Mouse (Mus musculus): ENCODE measurements around the gene Slc38a10. TPM values are rescaled to one million over a fixed set of nuclear protein-coding genes. Genes with fewer than 3 reads are reported as not detected.
A peak's percentile ranks its signal among the peaks of the same experiment; 100 is the strongest.

Slc38a10 gene
- polyA plus RNA-seq (2016; fragmentation: Nextera tagmentation; extraction: Ambion mirVana) = 99.0 and 123 TPM in 2 replicates

DNA sequence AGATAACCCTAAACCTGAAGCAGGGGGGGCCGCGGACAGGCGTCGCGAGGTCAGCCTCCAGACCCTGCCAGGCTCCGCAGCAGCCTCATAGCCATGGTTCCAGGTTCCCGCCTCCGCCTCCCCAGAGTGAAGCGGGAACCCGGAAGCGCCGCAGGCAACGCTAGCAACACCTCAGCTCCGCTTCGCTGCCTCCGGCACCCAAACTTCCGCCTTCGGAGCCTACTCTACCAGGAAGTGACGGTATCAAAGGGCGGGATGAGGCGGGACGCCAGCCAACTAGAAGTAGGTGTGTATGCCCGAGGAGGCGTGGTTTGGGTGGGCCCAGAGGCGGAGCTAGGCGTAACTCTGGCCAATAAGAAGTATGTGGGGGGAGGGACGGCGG is at the start of gene Slc38a10:
Gene Slc38a10 (minus strand): TSS at position 234 of the 382 bp plus-strand sequence.
- H3K4me3 ChIP-seq = peak within 1 kb of the TSS; percentile 81
- H3K9me3 ChIP-seq = no peaks in the 10 kb centered on the region
- H3K27ac ChIP-seq = peak within 1 kb of the TSS; percentile 91
- peaks cover 12% of the 10 kb centered on the region for H3K36me3 ChIP-seq
- H3K27me3 ChIP-seq (ENCODE audit: insufficient read depth, poor library complexity, severe bottlenecking) = no peaks in the 10 kb centered on the region
- under 1% methylated on average over 28 of the region's 28 CpGs for WGBS
- peaks cover 39% of the 10 kb centered on the region for H3K4me1 ChIP-seq
- DNase-seq (ENCODE audit: low spot score) = peak; percentile 100

GRCm38 (mm10) chr11:120200621-120201020 is 49.5 kb upstream of the Slc38a10 start:
- Histone ChIP-seq H3K9me3 (no peaks in the 10 kb centered on the region), H3K27me3 (ENCODE audit: insufficient read depth, poor library complexity, severe bottlenecking) (no peaks in the 10 kb centered on the region), H3K4me3 (no peak overlapping the region), H3K27ac (no peak overlapping the region), H3K36me3 (no peaks in the 10 kb centered on the region), H3K4me1 (peaks cover 26% of the 10 kb centered on the region)
- WGBS = 72% methylated on average over 6 of the region's 6 CpGs
- no peak for DNase-seq (ENCODE audit: low spot score)

GRCm38 (mm10) chr11:120199766-120200165 is 48.6 kb upstream of the Slc38a10 start:
- DNase-seq (ENCODE audit: low spot score) = no peak
- H3K4me3 ChIP-seq = no peak overlapping the region

GRCm38 (mm10) chr11:120198831-120199230 is 47.7 kb upstream of the Slc38a10 start:
- H3K4me1 ChIP-seq = peaks cover 19% of the 10 kb centered on the region
- no peaks in the 10 kb centered on the region for H3K9me3 ChIP-seq
- H3K36me3 ChIP-seq = no peaks in the 10 kb centered on the region
- H3K4me3 ChIP-seq = no peak overlapping the region
- H3K27me3 ChIP-seq (ENCODE audit: insufficient read depth, poor library complexity, severe bottlenecking) = no peaks in the 10 kb centered on the region
- peak overlapping the region; percentile 63; the same call in 1 of the 2 replicates for H3K27ac ChIP-seq
- DNase-seq (ENCODE audit: low spot score) = no peak
- 31% methylated on average over 13 of the region's 13 CpGs for WGBS

More at GRCm38 (mm10) chr11:120199766-120200165, 48.6 kb upstream of the Slc38a10 start:
- no peaks in the 10 kb centered on the region for H3K36me3 ChIP-seq
- no peaks in the 10 kb centered on the region for H3K27me3 ChIP-seq (ENCODE audit: insufficient read depth, poor library complexity, severe bottlenecking)
- H3K4me1 ChIP-seq = peaks cover 19% of the 10 kb centered on the region
- peak overlapping the region; percentile 54; the same call in 1 of the 2 replicates for H3K27ac ChIP-seq
- no peaks in the 10 kb centered on the region for H3K9me3 ChIP-seq
- 53% methylated on average over 7 of the region's 7 CpGs for WGBS

DNA sequence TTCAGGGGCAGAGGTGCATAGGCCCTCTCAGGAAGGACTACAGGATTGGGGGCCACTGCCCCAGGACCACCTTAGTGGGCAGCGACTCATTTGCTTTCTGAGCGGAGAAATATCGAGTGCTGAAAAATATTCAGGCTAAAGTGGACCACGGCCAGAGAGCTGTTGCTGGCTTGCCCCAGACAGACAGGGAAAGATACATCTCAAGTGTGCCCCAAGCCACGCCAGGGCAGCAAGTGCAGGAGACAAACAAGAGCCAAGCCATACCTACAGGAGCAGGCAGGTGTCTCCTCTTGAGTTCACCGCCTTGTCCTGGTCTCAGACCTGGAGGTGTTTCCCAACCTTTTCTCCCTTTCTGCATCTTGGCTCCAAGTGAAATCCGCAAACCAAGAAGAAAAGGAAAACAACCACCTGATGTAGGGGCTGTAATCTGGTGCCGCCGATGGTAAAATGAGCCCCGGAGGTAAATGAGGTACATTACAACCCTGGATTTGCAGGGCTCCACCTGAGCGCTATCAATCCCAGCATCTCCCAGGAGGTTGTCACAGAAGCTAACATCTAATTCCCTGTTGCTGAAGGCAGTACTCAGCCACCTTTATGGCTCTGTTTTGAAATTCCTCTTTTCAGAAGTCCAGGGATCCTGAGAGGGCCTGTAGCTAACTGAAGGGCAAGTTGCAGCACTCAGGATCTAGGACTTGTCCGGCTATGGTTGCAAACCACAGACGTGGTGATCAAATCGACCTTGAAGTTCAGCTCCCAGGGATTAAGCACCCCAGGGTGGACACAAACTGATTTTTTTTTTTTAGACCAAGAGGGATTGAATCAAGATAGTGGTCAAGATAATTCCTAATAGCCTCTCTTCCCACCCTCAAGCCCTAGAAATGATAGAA is 39.6 kb upstream of the Slc38a10 start:
- DNase-seq (ENCODE audit: low spot score) = no peak
- Histone ChIP-seq H3K27me3 (ENCODE audit: insufficient read depth, poor library complexity, severe bottlenecking) (no peaks in the 10 kb centered on the region), H3K36me3 (peaks cover 11% of the 10 kb centered on the region), H3K4me1 (peaks cover 26% of the 10 kb centered on the region), H3K9me3 (no peaks in the 10 kb centered on the region), H3K4me3 (peak overlapping the region; percentile 95), H3K27ac (peak overlapping the region; percentile 99)
- 33% methylated on average over 14 of the region's 14 CpGs for WGBS

DNA sequence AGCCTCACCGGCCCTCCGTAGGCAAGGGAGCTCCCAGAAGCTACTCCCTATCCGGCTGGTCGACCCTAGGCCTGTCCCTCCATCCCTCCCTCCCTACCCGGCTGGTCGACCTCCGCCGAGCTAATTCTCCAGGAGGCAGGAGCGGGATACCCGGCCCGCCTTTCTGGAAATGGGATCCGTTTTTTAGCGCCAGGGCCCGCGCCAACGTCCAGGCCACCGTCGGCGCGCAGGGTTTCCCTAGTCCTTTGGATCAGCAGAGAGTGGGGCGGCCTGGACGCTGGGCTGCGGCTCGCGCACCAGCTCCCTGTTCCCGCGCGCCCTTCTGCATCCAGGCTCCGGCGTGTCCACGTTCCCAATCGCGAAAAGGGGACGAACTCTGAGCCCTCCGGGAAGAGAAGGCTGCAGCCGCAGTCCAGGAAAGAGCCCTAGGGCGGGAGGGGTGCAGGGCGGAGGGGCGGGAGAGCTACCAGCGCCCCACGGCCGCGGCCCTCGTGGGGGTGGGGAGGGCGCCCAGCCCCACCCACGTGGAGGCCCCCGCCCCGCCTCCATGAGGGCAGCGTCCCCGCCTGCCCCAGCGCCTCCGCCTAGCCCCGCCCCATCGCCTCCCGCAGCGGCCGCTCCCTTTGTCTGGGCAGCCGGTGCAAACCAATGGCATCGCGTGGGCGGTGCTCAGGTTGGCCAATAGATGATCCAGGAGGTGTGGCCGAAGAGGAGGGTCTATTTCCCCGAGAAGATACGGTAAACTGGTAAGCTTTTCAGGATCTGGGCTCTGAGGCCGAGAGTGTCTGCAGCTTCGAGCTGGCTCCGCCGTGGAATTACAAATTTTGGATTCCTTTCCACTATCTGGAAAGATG is 38.5 kb upstream of the Slc38a10 start:
- Histone ChIP-seq H3K27me3 (ENCODE audit: insufficient read depth, poor library complexity, severe bottlenecking) (no peaks in the 10 kb centered on the region), H3K4me3 (peak overlapping the region; percentile 95), H3K36me3 (peaks cover 17% of the 10 kb centered on the region), H3K27ac (peak overlapping the region; percentile 99), H3K9me3 (no peaks in the 10 kb centered on the region), H3K4me1 (peaks cover 37% of the 10 kb centered on the region)
- DNase-seq (ENCODE audit: low spot score) = peak; percentile 99
- WGBS = under 1% methylated on average over 67 of the region's 68 CpGs

DNA sequence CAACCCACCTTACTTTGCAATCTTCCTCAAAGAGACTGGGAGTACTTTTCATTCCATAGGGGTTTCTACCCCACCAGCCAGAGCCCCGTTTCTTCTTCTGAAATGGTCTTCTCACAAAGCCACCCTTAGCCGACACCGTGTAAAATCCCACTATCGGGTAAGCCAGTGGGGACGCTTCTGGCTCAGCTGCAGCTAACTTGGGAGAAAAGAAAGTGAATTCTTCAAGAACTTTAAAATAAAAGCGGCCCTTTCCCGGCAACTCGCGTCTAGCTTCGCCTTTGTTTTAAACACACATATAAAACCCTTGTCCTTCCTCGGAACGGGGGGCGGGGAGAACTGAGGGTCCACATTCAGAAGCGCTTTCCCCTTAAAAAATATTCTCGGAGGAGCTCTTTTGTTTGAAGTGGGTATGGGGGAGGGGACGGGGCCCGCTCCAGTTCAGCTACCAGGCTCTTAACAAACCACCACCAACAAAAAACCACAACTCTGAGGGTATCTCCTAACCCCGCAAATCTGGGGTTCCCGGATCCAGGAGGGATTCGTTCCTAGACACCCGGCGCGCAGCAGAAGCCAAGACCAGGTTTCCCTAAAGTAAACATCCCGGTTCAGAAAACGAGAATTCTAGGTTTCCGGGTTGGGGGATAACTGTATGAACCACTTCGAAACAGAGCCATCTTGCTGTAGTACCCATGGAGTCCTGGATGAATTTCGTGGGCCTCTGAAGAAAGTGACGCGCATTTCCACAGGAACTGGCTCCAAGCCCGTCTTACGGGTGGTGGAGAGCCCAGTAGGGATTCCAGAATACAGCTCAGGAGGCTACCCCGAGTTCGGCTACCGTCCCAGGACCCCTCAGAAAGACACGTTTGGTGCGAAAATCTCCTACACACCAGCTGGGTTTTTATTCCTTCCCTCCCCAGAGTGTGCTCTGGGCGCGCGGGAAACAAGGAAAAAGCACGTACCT is 37.6 kb upstream of the Slc38a10 start:
- WGBS = under 1% methylated on average over 41 of the region's 41 CpGs
- H3K4me1 ChIP-seq = peaks cover 46% of the 10 kb centered on the region
- DNase-seq (ENCODE audit: low spot score) = no peak

DNA sequence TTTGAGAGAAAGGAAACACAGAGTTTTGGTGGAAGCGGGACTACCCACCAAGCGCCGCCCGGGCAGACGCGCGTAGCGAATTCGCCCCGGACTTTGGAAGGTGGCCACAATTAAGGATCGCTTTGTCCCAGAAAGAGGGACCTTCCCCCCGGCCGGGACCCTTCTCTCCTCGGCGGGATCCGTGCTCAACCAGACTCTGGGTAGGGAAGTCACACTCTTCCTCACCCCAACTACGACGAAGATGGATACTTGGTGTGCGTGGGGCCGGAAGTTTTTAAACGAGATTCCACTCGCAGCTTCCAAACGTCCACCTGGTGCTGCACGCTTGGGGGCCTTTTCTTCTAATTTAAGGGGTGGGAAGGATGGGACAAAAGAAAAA is 36.9 kb upstream of the Slc38a10 start:
- Histone ChIP-seq H3K4me3 (peak overlapping the region; percentile 95), H3K4me1 (peaks cover 53% of the 10 kb centered on the region), H3K27ac (peak overlapping the region; percentile 99), H3K36me3 (peaks cover 17% of the 10 kb centered on the region), H3K9me3 (no peaks in the 10 kb centered on the region), H3K27me3 (ENCODE audit: insufficient read depth, poor library complexity, severe bottlenecking) (no peaks in the 10 kb centered on the region)
- no peak for DNase-seq (ENCODE audit: low spot score)
- WGBS = under 1% methylated on average over 24 of the region's 24 CpGs

More for the DNA sequence above, 37.6 kb upstream of the Slc38a10 start:
- H3K27ac ChIP-seq = peak overlapping the region; percentile 99
- H3K4me3 ChIP-seq = peak overlapping the region; percentile 95
- H3K36me3 ChIP-seq = peaks cover 17% of the 10 kb centered on the region
- H3K27me3 ChIP-seq (ENCODE audit: insufficient read depth, poor library complexity, severe bottlenecking) = no peaks in the 10 kb centered on the region
- no peaks in the 10 kb centered on the region for H3K9me3 ChIP-seq

DNA sequence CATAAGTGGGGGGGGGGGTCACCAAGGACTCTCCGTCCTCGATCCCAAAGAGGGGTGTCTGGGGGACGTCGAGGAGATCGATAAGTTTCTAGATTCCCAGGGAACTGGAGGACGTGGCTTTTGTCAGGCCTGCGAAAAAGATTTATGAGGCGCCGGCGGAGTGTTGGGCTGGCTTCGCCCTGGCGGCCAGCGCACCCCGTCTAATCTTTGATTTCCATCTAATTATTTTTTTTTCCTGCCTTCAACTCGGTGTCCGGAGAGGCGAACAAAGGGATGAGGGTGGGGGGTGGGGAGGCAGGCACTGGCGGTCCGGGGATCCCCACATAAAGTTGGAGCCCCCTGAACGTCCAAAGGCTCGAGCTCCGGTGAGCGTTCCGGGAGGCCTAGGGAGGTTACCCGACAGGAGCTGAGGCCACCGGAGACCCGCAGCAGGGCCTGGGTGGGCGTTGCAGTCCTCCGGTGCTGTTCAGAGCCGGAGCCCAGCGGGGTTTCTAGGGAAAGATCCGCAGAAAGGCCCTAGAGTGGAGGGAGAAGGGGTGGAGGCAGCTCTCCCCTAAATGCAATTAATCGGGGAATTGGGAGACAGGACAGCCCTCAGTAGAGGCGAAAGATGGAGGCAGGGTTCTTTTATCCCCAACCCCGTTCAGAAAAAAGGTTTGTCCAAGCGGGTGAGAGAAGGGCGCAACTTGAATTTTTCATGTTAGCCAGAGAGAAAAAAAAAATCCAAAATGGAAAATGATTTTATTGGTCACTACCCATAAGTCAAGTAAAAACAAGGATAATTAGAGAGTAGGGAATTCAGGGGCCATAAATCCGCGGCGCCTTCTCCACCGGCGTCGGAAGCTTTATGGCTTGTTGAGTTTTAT is 36.3 kb upstream of the Slc38a10 start:
- under 1% methylated on average over 43 of the region's 43 CpGs for WGBS
- Histone ChIP-seq H3K4me3 (peak overlapping the region; percentile 95), H3K27me3 (ENCODE audit: insufficient read depth, poor library complexity, severe bottlenecking) (no peaks in the 10 kb centered on the region), H3K9me3 (no peaks in the 10 kb centered on the region), H3K27ac (peak overlapping the region; percentile 99), H3K4me1 (peaks cover 59% of the 10 kb centered on the region), H3K36me3 (peaks cover 17% of the 10 kb centered on the region)
- DNase-seq (ENCODE audit: low spot score) = no peak

DNA sequence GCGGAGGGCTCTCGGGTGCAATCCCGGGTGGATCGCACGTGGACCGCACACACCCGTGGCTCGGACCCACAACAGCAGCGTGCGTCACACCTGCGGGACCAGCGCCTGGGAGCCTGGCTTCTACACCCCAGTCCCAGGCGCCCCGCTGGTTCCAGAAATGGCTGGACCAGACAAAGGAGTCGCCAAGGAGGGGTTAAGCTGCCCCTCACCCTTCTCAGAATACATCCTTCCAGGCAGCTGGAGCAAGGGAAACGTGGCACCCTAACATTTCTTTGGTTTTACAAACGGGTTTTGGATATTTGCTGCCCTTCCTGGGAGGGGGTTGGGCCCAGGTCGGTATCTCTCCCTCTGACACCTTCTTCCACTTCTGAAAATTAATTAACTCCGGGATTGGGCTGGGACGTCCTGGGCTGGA is 35.7 kb upstream of the Slc38a10 start:
- H3K4me3 ChIP-seq = peak overlapping the region; percentile 95
- 2% methylated on average over 20 of the region's 20 CpGs for WGBS
- peaks cover 17% of the 10 kb centered on the region for H3K36me3 ChIP-seq
- H3K9me3 ChIP-seq = no peaks in the 10 kb centered on the region
- H3K4me1 ChIP-seq = peaks cover 65% of the 10 kb centered on the region
- H3K27ac ChIP-seq = peak overlapping the region; percentile 99
- no peak for DNase-seq (ENCODE audit: low spot score)
- no peaks in the 10 kb centered on the region for H3K27me3 ChIP-seq (ENCODE audit: insufficient read depth, poor library complexity, severe bottlenecking)

DNA sequence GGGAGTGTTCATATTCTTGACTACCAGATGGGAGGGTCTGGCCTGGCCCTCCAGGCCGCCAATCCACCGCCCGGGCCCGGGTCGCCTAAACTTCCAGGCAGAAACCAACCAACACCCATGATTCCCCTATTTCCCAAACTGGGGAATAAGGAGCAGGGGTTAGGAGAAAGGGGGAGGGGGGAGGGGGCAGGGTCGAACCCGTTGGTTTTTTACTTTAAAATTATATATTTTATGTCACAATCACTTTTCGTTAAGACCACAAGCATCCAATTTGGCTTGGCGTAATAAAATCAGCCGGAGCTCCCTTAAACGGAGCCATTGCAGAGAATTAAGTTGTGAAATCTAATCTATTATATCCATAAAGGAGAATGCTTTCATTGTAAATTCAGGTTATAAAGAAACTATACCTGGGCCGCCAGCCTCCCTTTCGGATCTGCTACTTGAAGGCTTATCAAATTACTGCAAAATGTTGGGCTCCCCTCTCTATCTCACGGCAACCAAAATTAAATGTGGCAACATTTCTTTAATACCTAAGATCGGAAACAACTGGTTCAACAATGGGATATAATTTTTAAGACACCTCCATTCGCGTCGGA is 35.1 kb upstream of the Slc38a10 start:
- Histone ChIP-seq H3K4me1 (peaks cover 65% of the 10 kb centered on the region), H3K27ac (peak overlapping the region; percentile 99), H3K9me3 (no peaks in the 10 kb centered on the region), H3K36me3 (peaks cover 17% of the 10 kb centered on the region), H3K4me3 (peak overlapping the region; percentile 95), H3K27me3 (ENCODE audit: insufficient read depth, poor library complexity, severe bottlenecking) (no peaks in the 10 kb centered on the region)
- WGBS = 9% methylated on average over 18 of the region's 18 CpGs
- DNase-seq (ENCODE audit: low spot score) = no peak

Data from heart, embryonic 10.5 days (tissue).